Mouse (Mus musculus) layer of hippocampus, postnatal 36 days (tissue): ENCODE measurements around the gene Ltbp1. TPM values are rescaled to one million over a fixed set of nuclear protein-coding genes. Genes with fewer than 3 reads are reported as not detected.

Source experiments
- DNase-seq, 2 experiments: peaks; one replicate each; pipeline ENCODE4 v3.0.0; 2022
- total RNA-seq, 2 experiments: library from RNA; stranded (reverse); gene quantifications; 2 replicates each; pipeline ENCODE4 v1.2.3; 2021

Ltbp1 gene
- total RNA-seq, 2 experiments from 2014 or later = 6.4 to 7.5 TPM

GRCm38 (mm10) chr17:75067314-75067713 lies 61.9 kb downstream of the Ltbp1 start:
- DNase-seq = no peak

DNA sequence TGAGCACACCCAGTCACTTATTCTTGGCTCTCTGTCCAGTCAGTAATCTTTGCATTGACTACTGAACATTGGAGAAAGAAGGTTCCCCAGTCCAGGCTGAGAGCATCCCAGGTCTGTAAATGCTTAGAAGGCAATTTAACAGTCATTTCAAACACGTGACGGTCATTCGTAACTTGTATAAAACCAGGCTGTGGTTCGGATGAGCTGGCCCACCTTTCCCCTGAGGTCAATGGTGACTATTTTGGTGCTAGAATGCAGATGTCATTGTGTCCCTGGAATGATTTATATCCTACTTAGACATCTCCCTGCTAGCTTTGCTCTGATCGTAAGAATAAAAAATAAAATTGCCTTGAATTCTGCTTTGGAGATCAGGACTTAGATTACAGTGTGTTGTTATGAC lies 63.9 kb downstream of the Ltbp1 start:
- no peak for DNase-seq

- DNase-seq = no peak
These were observed 65.8 kb downstream of the Ltbp1 start for GRCm38 (mm10) chr17:75071174-75071573.

DNA sequence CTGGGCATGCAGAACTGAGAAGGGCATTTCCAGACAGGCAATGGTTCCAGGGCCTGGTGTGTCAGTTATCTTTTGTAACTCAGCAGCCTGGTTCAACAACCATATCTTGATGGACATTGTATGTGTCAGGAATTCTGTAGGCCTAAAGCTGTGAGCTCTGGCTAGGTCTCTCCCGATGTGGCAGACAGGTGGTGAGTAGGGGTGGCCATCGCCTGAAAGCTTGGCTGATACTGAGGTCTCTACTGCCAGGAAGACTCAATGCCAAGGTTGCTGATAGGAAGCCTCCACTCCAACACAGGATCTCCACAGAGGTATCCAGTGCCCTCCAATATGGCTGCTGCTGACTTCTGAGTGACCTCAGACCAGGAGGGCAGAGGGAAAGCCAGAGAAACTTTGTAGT lies 66.4 kb downstream of the Ltbp1 start:
- DNase-seq = no peak

GRCm38 (mm10) chr17:75073887-75074286 lies 68.5 kb downstream of the Ltbp1 start:
- DNase-seq = no peak

GRCm38 (mm10) chr17:75074978-75075699 lies 69.8 kb downstream of the Ltbp1 start:
- no peak for DNase-seq

GRCm38 (mm10) chr17:75081401-75081800 lies 76.0 kb downstream of the Ltbp1 start:
- no peak for DNase-seq

- DNase-seq = no peak
These were observed 77.1 kb downstream of the Ltbp1 start for GRCm38 (mm10) chr17:75082449-75082848.

DNA sequence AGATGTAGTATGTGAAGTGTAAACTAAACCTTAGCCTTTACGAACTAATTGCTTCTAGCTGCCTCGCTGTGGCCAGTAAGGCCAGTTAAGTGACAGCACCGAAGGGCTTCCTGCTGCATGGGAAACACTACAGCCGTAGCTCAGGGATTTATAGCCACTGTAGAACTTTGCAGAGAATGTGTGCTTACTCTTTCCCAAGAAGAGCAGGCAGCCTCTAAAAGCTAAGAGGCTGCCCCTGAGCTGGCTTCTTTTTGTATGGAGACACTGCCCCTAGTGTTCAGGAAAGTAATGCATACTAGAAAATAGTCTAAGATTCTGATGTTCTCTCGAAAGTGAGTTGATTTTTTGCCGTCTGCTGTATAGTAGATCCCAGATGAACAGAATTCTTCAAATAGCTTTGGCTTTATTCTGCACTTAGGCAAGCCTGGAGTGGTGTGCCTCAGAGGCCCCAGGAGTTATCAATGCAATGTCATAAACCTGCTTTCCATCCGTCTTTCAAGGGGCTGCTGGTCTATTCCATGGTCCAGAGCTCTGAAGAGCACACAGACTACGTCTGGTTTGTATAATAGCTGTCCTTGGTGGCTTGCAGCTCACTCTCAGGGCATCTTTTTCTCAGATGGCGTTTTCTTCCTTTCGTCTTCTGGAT lies 82.1 kb downstream of the Ltbp1 start:
- no peak for DNase-seq

DNA sequence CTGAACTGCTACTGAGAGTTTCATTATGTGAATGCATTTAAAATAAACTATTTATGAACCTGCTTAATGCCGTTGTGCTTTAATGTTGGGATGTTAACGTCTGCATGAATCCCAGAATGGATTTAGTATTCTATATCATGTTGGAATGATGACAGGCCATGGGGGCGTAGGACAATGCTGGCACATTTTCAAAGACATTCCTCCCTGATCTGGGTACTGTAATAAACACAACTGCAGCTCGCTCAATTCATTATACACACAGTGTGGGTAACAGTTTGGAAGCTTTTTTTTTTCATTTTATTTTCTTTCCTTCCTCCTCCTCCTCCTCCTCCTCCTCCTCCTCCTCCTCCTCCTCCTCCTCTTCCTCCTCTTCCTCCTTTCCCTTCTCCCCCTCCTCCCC lies 82.9 kb downstream of the Ltbp1 start:
- DNase-seq = no peak

GRCm38 (mm10) chr17:75088727-75089126 lies 83.4 kb downstream of the Ltbp1 start:
- DNase-seq = peak; percentile 23 to 28

DNA sequence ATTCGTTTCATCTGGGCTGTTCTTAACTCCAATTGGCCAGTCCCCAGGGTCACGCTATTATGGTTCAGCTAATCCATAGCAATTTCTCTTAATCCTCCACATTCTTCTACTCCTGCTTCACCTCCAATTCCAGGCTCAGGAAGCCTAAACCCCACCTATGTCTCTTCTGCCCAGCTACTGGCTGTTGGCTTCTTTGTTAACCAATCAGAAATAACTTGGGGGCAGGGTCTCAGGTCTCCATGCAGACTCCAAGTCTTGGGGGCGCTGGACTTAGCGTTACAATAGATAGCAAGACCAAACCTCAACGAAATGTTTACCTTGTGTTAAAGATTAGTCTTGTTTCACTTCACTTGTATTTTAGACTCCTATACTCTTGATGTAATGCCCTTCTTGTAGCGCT lies 85.2 kb downstream of the Ltbp1 start:
- no peak for DNase-seq

DNA sequence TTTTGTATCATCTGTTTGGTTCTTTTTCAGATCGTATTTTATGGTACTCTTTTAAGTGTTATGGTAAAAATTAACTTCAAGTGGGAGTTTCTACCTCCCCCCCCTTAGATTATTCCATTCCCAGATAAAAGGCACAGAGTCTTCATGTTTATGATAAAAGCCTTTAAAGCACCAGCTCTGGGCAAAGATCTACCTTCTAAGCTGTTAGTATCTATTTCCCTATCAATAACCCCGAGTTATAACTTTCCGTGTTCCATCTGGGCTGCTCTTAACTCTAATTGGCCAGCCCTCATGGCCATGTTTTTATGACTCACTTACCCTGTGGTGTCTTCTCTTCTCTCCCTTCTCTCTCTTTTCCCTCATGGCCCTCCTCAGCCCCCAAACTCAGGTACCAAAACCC lies 88.2 kb downstream of the Ltbp1 start:
- no peak for DNase-seq

GRCm38 (mm10) chr17:75094591-75094990 lies 89.2 kb downstream of the Ltbp1 start:
- DNase-seq = no peak

DNA sequence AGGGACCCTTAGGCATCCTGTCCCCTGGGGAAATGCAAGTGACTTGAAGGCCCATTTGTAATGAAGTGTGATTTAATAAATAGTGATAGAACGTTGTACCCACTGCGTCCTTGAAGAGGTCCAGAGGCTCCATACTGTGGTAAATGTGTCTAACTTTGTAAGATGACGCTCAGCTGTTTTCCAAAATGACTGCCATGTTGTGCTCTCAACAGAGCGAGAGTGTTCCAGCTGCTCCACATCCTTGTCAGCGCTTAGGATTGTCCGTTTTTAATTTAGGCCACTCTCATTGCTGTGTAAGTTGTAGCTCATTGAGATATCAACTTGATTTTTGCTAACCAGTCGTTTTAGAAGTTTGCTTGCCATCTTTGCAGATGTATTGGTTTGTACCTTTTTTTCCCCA lies 91.4 kb downstream of the Ltbp1 start:
- DNase-seq = no peak

DNA sequence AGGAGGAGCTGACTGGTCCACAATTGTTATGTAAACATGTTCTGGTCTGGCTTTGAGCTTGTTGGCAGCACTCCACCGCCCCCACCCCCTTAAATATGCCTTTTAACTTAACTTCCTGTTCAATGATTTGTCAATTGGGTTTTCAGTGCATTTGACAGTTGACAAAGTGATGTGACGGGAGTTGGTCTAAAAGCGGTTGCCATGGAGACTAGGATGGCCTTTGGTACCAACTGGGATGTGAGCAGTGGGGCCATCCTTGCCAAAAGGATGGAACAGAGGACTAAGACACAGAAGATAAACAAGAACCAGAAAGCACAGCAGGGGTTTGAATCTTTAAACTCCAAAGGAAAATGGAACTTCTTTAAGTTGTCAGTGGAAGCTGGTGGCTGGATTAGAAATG lies 92.0 kb downstream of the Ltbp1 start:
- DNase-seq = no peak

- DNase-seq = no peak
These were observed 95.8 kb downstream of the Ltbp1 start for GRCm38 (mm10) chr17:75101215-75101614.

DNA sequence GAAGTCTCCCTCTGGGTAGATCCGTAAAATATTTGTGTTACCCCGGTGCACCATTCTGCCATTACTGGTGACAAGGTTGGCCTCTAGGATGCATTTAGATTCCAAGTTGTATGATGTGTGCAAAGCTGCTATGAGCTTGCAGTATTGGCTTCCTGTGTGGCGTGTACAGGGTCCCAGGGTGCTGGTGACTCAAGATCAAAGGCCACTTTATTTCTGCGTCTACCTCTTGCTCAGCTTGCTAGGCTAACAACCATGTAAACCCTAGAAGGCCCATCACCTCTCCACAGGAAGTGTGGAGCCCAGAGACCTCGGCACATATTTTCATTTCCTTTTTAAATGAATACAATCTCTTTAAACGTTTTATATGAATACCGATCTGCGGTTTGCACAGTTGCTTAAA lies 96.6 kb downstream of the Ltbp1 start:
- no peak for DNase-seq

DNA sequence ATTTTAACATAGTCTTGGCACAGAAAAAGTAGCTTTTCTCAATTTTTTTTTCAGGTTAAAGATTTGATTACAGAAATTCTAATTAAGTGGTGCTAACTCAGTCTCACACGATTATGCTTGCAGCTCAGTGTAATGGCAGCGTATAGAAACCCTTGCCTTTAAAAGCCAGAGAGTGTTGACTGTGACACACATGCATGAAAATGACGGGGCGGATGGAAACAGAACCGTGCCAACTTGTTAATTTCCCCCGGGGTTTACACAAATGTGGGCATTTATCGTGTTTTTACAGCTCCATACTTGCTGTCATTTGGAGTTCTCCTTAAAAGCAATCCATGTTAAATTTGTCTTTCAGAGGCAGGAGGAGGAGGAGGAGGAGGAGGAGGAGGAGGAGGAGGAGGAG lies 102.0 kb downstream of the Ltbp1 start:
- no peak for DNase-seq

DNA sequence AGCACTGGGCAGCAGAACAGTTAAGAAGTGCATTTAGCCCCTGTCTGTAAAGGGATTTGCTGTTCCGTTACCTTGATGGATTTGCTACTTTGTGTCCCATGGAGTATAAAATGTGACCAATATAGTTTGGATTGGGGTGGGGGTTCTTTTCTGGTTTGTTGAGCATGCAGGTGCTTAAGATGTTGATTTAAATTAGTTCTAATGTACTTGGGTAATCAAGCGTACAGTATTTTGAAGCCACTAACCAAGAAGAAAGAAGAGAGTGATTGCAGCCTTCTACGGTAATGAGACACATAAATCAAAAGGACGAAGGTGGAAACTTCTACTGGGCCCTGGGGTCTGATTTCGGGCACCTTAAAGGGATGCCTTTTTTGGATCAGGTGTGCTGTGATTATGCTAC lies 102.5 kb downstream of the Ltbp1 start:
- DNase-seq = no peak

- DNase-seq = no peak
These were observed 103.8 kb downstream of the Ltbp1 start for GRCm38 (mm10) chr17:75109081-75109716.

DNA sequence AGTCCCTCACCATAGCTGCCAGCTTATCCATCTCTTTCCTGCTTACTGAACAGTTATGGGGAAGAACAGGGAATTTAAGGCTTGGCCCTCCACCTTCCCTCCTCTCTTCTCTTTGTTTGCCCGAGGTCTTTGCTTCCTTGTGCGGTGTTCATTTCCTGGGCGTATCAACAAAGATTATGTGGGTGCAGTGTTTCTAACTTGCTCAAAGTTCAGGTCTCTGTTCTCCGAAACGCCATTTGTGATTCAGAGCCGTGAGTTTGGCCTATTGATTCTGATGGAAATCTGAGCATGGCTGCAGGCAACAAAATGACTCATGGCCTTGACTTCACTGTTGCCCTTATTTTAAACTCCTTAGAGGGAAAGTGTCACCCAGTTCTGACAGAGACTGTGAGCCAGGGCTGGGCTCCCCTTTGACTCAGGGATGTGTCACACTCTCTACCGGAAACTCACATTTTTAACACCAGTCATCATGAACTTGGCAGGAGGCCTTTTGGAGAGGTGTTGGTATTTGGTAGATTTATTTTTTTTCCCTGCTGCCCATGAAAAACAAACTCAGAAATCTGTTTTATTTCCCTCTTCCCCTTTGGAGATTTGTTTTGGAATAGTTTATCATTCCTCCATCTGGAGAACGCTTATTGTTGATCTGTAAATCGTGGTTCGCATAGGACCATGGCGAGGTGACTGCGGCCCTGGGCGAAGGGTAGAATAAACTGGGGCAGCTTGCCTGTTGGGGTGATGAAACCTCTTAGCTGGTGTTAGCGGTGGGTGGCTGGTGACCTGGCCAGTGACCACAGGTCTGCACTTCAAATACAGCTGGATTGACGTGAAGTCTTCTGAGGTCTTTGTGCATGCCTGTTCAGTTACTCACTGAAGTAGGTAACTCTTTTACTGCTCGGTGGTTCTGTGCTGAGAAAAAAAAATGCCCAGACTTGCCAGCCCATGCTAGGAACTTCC lies 105.2 kb downstream of the Ltbp1 start:
- DNase-seq = no peak

DNA sequence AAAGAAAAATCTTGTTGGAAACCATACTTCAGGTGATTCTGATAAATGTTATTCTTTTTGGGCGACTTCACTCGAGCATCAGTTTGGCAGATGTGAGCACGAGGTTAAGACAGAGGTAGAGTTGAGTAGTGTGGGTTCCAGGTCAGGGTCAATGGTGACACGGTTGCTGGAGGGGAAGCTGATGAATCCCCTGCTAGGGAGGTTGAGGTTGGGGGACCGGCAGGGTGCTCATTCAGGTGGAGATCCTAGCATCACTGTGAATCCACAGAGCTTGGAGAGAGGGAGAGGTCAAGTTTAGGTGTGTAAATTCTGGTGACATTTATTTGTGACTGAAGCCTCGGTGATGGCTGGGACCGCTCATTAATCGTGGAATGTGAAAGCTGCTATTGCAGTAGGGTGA lies 110.2 kb downstream of the Ltbp1 start:
- DNase-seq = no peak
